Mouse (Mus musculus): ENCODE results near the gene Efcab6. TPM values are rescaled to one million over a fixed set of nuclear protein-coding genes. Genes with fewer than 3 reads are reported as not detected.

The Efcab6 gene
- polyA plus RNA-seq, 1 experiment from 2014 or later, result 0.54 TPM

DNA sequence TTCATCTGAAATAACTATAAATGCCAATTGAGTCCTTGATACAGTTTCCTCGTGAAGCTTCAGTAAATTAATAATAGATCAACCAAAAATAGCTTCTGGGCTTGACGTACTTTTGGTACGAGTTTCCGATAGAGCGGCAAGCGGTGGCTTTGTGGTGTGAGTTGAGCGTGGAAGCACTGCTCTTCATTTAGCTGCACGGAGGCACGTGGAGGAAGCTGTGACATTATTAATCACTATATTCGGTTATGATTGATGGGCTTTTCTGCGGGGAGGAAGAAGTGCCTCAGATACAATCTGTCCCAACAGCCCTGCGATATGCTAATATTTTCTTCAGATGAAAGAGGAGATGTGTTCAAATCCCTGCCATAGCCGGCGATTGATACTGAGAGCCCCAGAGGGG is 60.9 kb downstream of the Efcab6 start:
- Histone ChIP-seq H3K4me2 (replicated peaks; ENCODE audit: low read depth, low read length) (no peak overlapping the region), H3K9me3 (ENCODE audit: control insufficient read depth, low read depth, low read length) (no peaks in the 10 kb centered on the region), H3K9ac (replicated peaks; ENCODE audit: low read depth, low read length) (no peak overlapping the region), H3K27me3 (ENCODE audit: control insufficient read depth, insufficient read depth, low read length) (no peaks in the 10 kb centered on the region), H3K4me3 (ENCODE audit: low read depth, low read length) (no peak overlapping the region), H3K27ac (ENCODE audit: low read length) (no peak overlapping the region), H3K36me3 (ENCODE audit: control insufficient read depth, insufficient read depth, low read length) (no peaks in the 10 kb centered on the region), H3K4me1 (ENCODE audit: control insufficient read depth, insufficient read depth, low read length) (no peaks in the 10 kb centered on the region)
- no peak for ATAC-seq (ENCODE audit: insufficient number of reproducible peaks, insufficient read depth, low FRiP score, low read depth)
- 84% methylated on average over 14 of the region's 14 CpGs for WGBS

DNA sequence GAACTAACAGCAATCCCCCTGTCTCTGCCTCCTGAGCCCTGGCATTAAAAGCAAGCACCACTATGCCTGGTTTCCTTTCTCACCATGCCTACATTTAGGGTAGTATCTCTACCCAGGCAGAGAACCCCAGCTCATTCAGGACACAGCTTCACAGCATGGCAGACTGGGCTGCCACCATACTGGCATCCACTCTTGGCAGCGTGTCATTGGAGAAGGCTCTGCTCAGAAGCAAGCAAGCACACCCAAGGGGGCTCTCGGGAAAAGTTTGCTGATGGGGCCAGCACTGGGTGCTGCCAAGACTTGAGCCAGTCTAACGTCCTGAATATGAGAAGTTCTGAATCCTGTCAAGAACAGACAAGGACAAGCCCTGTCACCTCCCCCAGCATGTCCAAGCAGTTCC is 66.1 kb downstream of the Efcab6 start:
- Histone ChIP-seq H3K4me1 (ENCODE audit: control insufficient read depth, insufficient read depth, low read length) (0 out of 2 replicates have a peak, but pooled peaks cover 3% of the 10 kb centered on the region), H3K9me3 (ENCODE audit: control insufficient read depth, low read depth, low read length) (no peaks in the 10 kb centered on the region), H3K4me2 (replicated peaks; ENCODE audit: low read depth, low read length) (no peak overlapping the region), H3K36me3 (ENCODE audit: control insufficient read depth, insufficient read depth, low read length) (no peaks in the 10 kb centered on the region), H3K27me3 (ENCODE audit: control insufficient read depth, insufficient read depth, low read length) (no peaks in the 10 kb centered on the region), H3K9ac (replicated peaks; ENCODE audit: low read depth, low read length) (no peak overlapping the region), H3K27ac (ENCODE audit: low read length) (no peak overlapping the region), H3K4me3 (ENCODE audit: low read depth, low read length) (no peak overlapping the region)
- 78% methylated on average over 3 of the region's 3 CpGs for WGBS
- ATAC-seq (ENCODE audit: insufficient number of reproducible peaks, insufficient read depth, low FRiP score, low read depth), result no peak

DNA sequence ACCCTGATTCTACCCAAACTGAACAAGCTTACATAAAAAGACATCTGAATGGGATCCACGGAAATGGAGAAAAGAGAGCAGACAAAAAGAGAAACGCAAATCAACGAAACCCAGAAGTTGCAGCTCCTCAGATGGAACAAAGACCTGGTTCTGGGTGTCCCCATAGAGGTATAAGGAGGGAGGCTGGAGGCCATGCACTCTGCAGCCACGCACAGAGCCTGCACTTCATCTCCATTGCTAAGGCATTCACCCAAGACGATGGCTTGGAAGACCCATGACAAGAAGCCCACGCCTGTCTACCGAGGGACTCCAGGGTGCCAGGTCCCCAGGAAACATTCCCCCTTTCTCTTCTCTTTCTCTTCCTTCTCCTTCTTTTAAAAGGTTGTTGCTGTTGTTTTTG is 66.6 kb downstream of the Efcab6 start:
- H3K9me3 ChIP-seq (ENCODE audit: control insufficient read depth, low read depth, low read length), result no peaks in the 10 kb centered on the region
- WGBS, result 54% methylated on average over 7 of the region's 7 CpGs
- no peak overlapping the region for H3K4me3 ChIP-seq (ENCODE audit: low read depth, low read length)
- no peak for ATAC-seq (ENCODE audit: insufficient number of reproducible peaks, insufficient read depth, low FRiP score, low read depth)
- H3K27ac ChIP-seq (ENCODE audit: low read length), result peak overlapping the region; percentile 55; the same call in 1 of the 2 replicates
- no peak overlapping the region for H3K9ac ChIP-seq (replicated peaks; ENCODE audit: low read depth, low read length)
- H3K27me3 ChIP-seq (ENCODE audit: control insufficient read depth, insufficient read depth, low read length), result no peaks in the 10 kb centered on the region
- H3K4me1 ChIP-seq (ENCODE audit: control insufficient read depth, insufficient read depth, low read length), result 0 out of 2 replicates have a peak, but pooled peaks cover 3% of the 10 kb centered on the region
- H3K4me2 ChIP-seq (replicated peaks; ENCODE audit: low read depth, low read length), result 0 out of 2 replicates have a peak overlapping the region, but pooled peaks have one; percentile 18
- no peaks in the 10 kb centered on the region for H3K36me3 ChIP-seq (ENCODE audit: control insufficient read depth, insufficient read depth, low read length)

DNA sequence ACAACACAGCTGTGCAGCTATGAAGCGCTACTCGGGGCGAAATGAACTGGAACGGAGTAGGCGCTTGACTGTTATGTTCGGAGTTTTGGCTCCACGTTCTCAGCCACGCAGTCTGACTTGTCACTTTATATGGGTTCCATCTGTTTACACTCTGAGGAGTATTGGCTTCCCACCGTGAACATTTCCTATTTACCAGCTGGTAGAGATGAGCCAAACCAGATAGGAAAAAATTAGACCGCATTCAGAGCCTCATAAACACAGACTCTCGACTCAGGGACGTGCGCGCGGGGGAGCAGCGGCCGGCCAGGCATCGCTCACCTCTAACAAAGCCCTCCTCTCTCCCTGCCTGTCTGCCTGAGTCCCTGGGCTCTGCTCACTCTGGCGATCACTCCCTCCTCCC is 67.1 kb downstream of the Efcab6 start:
- ATAC-seq (ENCODE audit: insufficient number of reproducible peaks, insufficient read depth, low FRiP score, low read depth), result peak; percentile 75; the same call in 1 of the 2 replicates
- H3K27me3 ChIP-seq (ENCODE audit: control insufficient read depth, insufficient read depth, low read length), result no peaks in the 10 kb centered on the region
- 9% methylated on average over 19 of the region's 19 CpGs for WGBS
- H3K36me3 ChIP-seq (ENCODE audit: control insufficient read depth, insufficient read depth, low read length), result no peaks in the 10 kb centered on the region
- peak overlapping the region; percentile 55; the same call in 1 of the 2 replicates for H3K27ac ChIP-seq (ENCODE audit: low read length)
- no peak overlapping the region for H3K4me3 ChIP-seq (ENCODE audit: low read depth, low read length)
- H3K4me2 ChIP-seq (replicated peaks; ENCODE audit: low read depth, low read length), result peak overlapping the region; percentile 18; the same call in 1 of the 2 replicates
- 0 out of 2 replicates have a peak, but pooled peaks cover 3% of the 10 kb centered on the region for H3K4me1 ChIP-seq (ENCODE audit: control insufficient read depth, insufficient read depth, low read length)
- H3K9me3 ChIP-seq (ENCODE audit: control insufficient read depth, low read depth, low read length), result no peaks in the 10 kb centered on the region
- no peak overlapping the region for H3K9ac ChIP-seq (replicated peaks; ENCODE audit: low read depth, low read length)

DNA sequence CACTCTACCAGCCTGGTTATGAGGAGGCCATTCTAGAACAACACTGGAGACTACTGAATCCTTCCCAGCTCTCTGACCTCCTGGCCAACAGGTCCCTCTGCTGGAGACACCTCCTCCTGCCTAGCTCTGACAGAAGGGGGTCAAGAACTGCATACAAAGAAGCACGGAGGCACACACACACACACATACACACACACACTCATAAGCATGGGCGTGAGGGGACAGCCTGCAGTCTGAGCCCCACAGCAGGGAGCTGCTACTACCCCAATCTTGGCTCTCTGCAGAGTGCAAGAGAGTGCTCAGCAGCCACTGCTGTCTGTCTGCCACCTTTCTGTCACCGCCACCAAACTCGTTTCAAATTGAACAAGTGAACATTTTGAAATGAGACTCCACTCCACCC is 67.6 kb downstream of the Efcab6 start:
- Histone ChIP-seq H3K4me1 (ENCODE audit: control insufficient read depth, insufficient read depth, low read length) (0 out of 2 replicates have a peak, but pooled peaks cover 3% of the 10 kb centered on the region), H3K4me3 (ENCODE audit: low read depth, low read length) (no peak overlapping the region), H3K27ac (ENCODE audit: low read length) (peak overlapping the region; percentile 3; the same call in 1 of the 2 replicates), H3K27me3 (ENCODE audit: control insufficient read depth, insufficient read depth, low read length) (no peaks in the 10 kb centered on the region), H3K36me3 (ENCODE audit: control insufficient read depth, insufficient read depth, low read length) (no peaks in the 10 kb centered on the region), H3K4me2 (replicated peaks; ENCODE audit: low read depth, low read length) (0 out of 2 replicates have a peak overlapping the region, but pooled peaks have one; percentile 18), H3K9me3 (ENCODE audit: control insufficient read depth, low read depth, low read length) (no peaks in the 10 kb centered on the region), H3K9ac (replicated peaks; ENCODE audit: low read depth, low read length) (no peak overlapping the region)
- no peak for ATAC-seq (ENCODE audit: insufficient number of reproducible peaks, insufficient read depth, low FRiP score, low read depth)
- 17% methylated on average over 4 of the region's 4 CpGs for WGBS

DNA sequence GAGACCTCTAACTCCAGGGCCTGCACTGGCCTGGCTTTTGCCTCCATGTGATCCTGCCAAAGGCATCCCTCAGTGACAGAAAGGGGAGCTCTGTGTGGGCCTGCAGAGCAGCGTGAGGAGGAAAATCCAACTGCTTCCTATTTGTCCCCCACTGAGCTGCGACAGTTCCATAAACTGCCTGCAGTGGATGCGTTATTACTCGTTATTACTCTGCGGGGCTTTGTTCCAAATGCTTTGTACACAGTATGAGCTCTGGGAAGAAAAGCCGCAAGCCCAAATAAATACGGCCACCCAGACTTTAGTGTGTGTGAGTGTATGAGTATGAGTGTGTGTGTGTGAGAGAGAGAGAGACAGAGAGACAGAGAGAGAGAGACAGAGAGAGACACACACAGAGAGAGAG is 68.3 kb downstream of the Efcab6 start:
- Histone ChIP-seq H3K36me3 (ENCODE audit: control insufficient read depth, insufficient read depth, low read length) (no peaks in the 10 kb centered on the region), H3K4me3 (ENCODE audit: low read depth, low read length) (no peak overlapping the region), H3K9ac (replicated peaks; ENCODE audit: low read depth, low read length) (no peak overlapping the region), H3K4me1 (ENCODE audit: control insufficient read depth, insufficient read depth, low read length) (0 out of 2 replicates have a peak, but pooled peaks cover 3% of the 10 kb centered on the region), H3K9me3 (ENCODE audit: control insufficient read depth, low read depth, low read length) (no peaks in the 10 kb centered on the region), H3K27me3 (ENCODE audit: control insufficient read depth, insufficient read depth, low read length) (no peaks in the 10 kb centered on the region), H3K27ac (ENCODE audit: low read length) (no peak overlapping the region), H3K4me2 (replicated peaks; ENCODE audit: low read depth, low read length) (no peak overlapping the region)
- 62% methylated on average over 7 of the region's 7 CpGs for WGBS
- ATAC-seq (ENCODE audit: insufficient number of reproducible peaks, insufficient read depth, low FRiP score, low read depth), result no peak

DNA sequence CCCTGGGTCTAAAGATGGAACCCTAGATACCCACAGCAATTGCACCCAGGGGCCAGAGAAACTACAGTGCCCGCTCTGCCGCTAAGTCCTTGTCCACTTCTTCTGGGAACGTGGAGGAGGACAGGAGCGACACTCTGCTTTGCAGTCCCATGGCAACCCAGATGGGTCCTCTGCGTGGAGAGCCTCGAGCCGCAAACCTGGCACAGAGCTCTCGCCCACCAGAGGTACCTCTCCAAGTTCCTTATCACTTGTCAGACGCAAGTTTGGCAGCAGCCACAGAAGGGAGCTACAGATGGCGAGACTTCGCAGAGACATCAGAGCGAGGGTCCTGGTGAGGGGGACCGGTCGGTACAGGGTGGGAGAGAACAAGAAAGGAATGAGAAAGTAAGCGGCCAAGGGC is 73.0 kb downstream of the Efcab6 start:
- Histone ChIP-seq H3K4me1 (ENCODE audit: control insufficient read depth, insufficient read depth, low read length) (0 out of 2 replicates have a peak, but pooled peaks cover 3% of the 10 kb centered on the region), H3K4me2 (replicated peaks; ENCODE audit: low read depth, low read length) (no peak overlapping the region), H3K9me3 (ENCODE audit: control insufficient read depth, low read depth, low read length) (no peaks in the 10 kb centered on the region), H3K9ac (replicated peaks; ENCODE audit: low read depth, low read length) (no peak overlapping the region), H3K27me3 (ENCODE audit: control insufficient read depth, insufficient read depth, low read length) (no peaks in the 10 kb centered on the region), H3K4me3 (ENCODE audit: low read depth, low read length) (no peak overlapping the region), H3K27ac (ENCODE audit: low read length) (no peak overlapping the region), H3K36me3 (ENCODE audit: control insufficient read depth, insufficient read depth, low read length) (no peaks in the 10 kb centered on the region)
- ATAC-seq (ENCODE audit: insufficient number of reproducible peaks, insufficient read depth, low FRiP score, low read depth), result no peak
- WGBS, result 85% methylated on average over 15 of the region's 15 CpGs

DNA sequence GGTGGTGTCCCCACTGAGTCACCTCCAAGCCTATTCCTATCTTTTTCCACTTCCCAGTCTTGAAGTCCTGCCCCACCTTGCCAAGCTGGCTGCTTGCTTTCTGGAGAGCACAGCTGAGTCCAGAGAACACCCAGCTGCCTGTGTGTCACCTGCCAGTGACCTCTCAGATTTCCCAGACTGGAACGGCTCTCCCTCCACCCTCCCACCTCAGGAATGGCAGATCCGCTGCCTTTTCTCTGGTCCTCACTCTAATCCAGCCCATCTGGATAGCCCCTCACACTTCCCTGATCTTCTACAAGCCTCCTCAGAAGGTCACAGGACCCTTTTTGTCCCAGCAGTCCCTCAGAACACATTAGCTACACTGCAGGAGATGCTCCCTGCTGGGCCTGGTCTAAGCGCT is 73.7 kb downstream of the Efcab6 start:
- Histone ChIP-seq H3K36me3 (ENCODE audit: control insufficient read depth, insufficient read depth, low read length) (no peaks in the 10 kb centered on the region), H3K27me3 (ENCODE audit: control insufficient read depth, insufficient read depth, low read length) (no peaks in the 10 kb centered on the region), H3K4me3 (ENCODE audit: low read depth, low read length) (no peak overlapping the region), H3K4me1 (ENCODE audit: control insufficient read depth, insufficient read depth, low read length) (0 out of 2 replicates have a peak, but pooled peaks cover 3% of the 10 kb centered on the region), H3K9ac (replicated peaks; ENCODE audit: low read depth, low read length) (no peak overlapping the region), H3K9me3 (ENCODE audit: control insufficient read depth, low read depth, low read length) (no peaks in the 10 kb centered on the region), H3K4me2 (replicated peaks; ENCODE audit: low read depth, low read length) (no peak overlapping the region), H3K27ac (ENCODE audit: low read length) (no peak overlapping the region)
- WGBS, result 3% methylated on average over 3 of the region's 3 CpGs
- no peak for ATAC-seq (ENCODE audit: insufficient number of reproducible peaks, insufficient read depth, low FRiP score, low read depth)

DNA sequence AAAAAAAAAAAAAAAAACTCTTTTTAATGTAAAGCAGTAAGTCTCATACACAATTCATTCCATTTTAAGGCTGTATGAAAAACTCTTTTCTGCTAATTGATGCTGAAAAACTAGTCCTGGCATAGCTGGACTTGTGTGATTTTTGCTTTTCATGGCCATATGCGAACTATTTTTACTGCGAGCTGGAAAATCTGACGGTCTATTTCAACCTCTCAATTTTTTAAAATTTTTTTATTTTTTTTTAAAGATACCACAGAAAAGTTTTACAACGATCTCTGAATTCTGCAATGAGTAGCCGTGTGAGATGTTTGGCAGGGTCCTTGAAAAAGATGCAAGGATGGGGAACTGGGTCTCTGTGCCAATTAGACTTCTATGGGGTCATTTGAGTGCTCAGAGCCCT is 75.9 kb downstream of the Efcab6 start:
- WGBS, result 88% methylated on average over 5 of the region's 5 CpGs

More for the DNA sequence above, 75.9 kb downstream of the Efcab6 start:
- Histone ChIP-seq H3K9ac (replicated peaks; ENCODE audit: low read depth, low read length) (no peak overlapping the region), H3K4me1 (ENCODE audit: control insufficient read depth, insufficient read depth, low read length) (0 out of 2 replicates have a peak, but pooled peaks cover 3% of the 10 kb centered on the region), H3K27me3 (ENCODE audit: control insufficient read depth, insufficient read depth, low read length) (no peaks in the 10 kb centered on the region), H3K4me2 (replicated peaks; ENCODE audit: low read depth, low read length) (no peak overlapping the region), H3K9me3 (ENCODE audit: control insufficient read depth, low read depth, low read length) (no peaks in the 10 kb centered on the region), H3K36me3 (ENCODE audit: control insufficient read depth, insufficient read depth, low read length) (no peaks in the 10 kb centered on the region), H3K4me3 (ENCODE audit: low read depth, low read length) (no peak overlapping the region), H3K27ac (ENCODE audit: low read length) (no peak overlapping the region)
- ATAC-seq (ENCODE audit: insufficient number of reproducible peaks, insufficient read depth, low FRiP score, low read depth), result no peak

Measured in stomach, embryonic 14.5 days (tissue).